Mouse (Mus musculus): ENCODE data around the gene Zfp101. TPM values are rescaled to one million over a fixed set of nuclear protein-coding genes. Genes with fewer than 3 reads are reported as not detected.
A peak's percentile ranks its signal among the peaks of the same experiment; 100 is the strongest.

Zfp101 gene
- polyA plus RNA-seq (2012; rRNA removed) = 8.5 and 9.5 TPM in 2 replicates

DNA sequence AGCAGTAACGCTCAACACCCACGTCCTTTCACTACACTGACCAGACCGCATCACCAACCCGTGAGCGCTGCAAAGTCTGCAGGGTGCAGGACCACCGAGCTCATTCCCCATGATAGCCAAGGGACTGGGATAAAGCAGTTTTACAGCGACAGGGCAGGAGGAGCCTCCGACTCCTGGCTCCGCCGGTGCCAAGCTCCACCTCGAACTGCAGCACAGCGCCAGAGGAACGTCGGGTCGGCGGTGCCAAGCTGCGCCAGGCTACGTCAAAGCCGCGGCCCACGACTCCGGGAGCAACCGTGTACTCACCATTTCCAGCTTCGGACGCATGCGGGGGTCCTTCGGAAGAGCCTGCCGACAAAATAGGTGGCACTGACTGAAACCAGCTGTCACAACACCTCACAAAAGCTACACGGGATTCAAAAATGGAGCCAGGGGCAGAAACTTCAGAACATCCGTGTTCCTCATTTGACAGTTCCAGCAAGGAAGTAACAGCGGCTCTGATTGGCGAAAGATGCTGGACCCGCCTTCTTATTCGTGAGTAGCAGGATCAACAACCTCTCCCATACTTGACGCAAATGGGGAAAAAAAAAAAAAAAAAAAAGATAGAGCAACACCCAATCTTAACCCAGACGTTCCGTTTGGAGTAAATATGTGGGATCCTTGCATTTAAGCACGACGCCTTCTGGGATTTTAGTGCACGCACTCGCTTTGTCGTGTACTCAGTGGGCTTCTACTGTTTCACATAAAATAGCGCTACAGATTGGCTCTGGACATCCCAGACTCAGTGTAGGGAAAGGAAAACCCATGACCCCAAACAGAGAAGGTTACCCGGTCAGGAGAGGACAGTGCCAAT, at the start of gene Zfp101:
Gene Zfp101 (minus strand): TSS at position 460 of the 853 bp plus-strand sequence.
- peak; percentile 50 for DNase-seq (ENCODE audit: low spot score)

DNA sequence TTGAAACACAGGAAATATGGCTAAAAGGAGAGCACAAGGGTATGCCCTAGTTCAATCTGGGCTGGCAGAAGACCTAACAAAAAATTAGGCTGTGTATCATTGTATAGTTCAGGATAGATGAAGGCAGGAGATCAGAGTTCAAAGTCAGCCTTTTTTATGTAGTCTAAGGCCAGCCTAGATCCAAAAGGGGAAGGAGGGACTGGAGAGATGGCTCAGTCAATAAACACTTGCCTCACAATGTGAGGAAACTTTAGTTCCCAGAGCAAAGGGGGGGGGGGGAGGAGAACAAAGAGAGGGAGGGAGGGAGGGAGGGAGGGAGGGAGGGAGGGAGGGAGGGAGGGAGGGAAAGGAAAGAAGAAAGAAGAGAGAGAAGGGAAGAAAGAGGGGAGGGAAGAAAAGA, 46.7 kb upstream of the Zfp101 start:
- no peak for DNase-seq (ENCODE audit: low spot score)

DNA sequence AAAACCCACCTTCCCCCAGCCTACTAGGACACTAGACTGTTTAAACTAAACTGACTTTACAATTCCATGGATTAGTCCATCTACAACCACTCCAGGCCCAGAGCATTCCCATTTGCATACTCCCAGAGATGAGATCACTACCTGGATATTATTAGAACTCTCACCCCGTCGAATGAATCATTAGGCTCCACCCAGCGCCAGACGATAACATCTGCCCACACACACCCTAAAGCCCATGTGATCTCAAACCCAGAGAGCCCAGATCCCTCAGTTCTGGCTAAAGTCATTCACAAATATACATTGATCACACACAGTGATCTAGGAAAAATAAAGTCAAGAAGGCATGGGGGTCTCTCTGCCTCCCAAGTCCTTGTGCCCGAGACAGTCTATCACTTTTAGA, 45.5 kb upstream of the Zfp101 start:
- no peak for DNase-seq (ENCODE audit: low spot score)

DNA sequence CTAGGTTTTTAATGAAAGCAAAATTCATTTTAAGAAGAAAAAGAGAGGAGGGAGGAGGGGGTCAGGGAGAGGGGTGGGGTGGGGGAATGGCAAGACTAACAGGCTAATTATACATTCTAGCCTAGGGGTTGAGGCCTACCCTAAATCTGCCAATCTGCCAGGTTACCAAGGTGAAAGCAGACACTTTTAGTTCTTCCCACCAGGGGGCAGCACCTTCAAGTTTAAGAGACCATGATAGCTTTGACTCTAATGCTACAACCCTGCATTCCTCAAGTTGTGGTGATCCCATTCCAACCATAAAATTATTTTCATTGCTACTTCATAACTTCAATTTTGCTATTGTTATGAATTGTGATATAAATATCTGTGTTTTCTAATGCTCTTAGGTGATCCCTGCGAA, 44.7 kb upstream of the Zfp101 start:
- peak; percentile 31 for DNase-seq (ENCODE audit: low spot score)

DNA sequence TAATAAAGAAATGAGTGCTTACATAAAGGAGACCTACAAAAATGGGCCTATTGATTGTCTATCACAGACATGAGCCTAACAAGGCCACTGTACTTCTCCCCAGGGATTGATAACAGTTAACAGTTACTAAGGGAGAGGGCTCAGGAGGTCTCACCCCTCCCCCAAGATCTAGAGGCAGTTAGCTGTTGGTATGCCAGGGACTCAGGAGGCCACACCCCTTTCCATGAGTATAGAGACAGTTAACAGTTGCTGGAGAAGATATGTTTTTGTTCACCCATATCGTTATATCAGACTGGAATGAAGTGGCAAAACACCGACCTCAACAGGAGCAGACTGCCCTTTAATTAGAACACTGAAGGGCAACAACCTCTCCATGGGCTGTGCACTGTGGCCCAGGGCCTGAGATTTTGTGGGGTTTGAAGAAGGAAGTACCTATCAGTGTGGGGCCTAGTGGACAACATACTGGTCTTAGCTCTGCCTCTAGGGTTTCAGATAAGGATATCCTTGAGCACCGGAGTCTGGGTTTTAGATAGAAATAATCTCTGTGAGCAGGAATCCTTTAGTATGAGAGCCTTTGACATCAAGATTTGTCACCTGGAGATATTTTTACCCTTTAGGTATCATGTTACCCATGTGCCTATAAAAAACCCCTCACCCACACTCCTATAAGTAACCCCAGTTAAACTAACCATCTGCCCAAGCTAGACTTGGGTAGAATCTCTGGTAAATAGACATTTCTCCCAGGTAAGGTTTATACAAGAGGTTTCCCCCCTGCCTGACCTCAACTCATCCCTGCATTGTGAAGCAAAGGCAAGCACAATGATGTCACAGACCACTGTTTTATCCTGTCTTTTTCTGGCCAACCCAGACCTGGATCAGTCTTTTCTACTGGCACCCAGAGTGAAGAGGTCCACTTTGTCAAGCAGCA, 37.8 kb upstream of the Zfp101 start, which contains the start of gene Actl9:
Gene Actl9 (plus strand): TSS at position 878 of the 928 bp plus-strand sequence.
- DNase-seq (ENCODE audit: low spot score) = no peak

DNA sequence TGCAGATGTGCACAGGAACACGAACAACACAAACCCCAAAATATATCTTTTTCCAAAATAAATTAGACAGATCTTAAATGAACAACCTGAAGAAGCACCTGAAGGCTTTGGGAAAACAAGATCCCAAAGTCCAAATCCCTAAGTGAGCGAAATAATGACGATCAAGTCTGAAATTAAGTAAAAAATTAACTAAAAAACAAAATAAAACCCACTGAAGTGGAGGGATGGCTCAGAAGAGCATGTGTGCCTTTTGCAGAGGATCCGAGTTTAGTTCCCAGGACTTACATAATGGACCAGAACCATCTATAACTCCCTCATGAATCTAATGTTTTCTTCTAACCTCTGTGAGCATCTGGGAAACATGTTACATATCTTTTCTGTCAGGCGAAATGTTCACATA, 2.2 kb downstream of the Zfp101 start:
- no peak for DNase-seq (ENCODE audit: low spot score)

DNA sequence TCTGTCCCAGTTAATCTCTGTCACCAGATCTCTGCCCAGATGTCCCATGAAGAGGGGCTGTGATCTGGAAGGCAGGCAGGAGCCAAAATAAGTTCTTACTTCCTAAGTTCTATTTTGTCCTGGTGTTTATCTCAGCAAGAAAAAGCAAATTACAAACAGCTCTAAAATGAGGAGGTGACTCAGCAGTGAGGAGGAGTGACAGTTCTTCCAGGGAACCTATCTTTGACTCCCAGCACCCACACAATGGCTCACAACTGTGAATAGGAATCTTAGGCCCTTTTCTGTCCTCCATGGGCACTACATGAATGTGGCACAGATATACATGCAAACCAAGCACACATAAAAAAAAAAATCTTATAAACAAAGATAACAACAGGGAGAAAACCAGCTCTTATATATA, 8.7 kb downstream of the Zfp101 start:
- DNase-seq (ENCODE audit: low spot score) = no peak

DNA sequence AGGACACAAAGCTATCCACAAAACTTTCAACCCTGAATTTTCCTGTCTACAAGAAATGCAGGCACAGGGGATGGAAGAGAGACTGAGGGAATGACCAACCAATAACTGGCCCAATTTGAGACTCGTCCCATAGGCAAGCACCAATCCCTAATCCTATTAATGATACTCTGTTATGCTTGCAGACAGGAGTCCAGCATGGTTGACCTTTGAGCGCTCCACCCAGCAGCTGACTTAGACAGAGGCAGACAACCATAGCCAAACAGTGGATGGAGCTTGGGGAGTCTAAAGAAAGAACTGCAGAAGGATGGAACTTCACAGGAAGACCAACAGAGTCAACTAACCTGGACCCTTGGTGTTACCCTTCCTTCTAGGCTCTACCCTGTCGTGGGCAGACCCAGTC, 21.6 kb downstream of the Zfp101 start:
- no peak for DNase-seq (ENCODE audit: low spot score)

DNA sequence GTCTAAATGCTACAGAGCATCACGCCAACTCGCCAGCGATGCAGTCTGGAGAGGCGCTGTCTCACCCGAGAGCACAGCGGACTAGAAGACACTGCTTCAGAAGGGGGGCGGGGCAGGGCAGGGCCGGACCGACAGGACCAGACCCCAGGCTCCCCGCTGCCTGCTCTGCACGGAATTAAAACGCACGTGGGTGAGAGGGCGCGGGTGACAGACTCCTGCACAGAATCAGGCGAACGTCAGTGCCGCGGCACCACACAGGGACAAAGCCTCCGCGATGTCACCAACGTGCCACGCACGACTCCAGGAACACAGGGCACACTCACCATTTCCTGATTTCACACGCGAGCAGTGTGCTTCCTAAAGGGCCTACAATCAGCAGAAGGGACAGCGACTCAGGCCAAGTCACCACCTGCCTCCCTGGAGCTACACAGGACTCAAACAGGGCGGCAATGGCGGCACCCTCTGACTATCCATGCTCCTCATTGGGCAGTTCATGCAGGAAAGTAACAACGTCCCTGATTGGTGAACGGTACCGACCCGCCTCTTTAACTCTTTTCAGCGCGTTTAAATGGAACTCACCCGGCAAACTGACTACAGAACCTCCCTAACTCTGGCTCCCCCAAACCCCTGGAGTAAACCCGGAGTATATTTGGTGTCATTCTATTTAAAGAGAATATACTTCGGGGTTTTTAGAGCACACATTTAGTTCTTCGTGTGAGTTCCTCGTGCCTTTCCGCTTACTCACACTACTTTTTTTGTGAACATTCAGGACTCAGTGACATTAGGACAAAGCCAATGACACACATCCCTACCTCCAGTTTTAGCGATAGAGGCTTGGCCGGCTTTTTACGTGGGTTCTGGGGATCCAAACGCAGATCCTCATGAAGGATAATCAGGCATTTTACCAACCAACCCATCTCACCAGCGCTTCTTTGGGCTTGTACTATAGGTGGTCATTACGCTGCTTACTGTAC, 35.7 kb downstream of the Zfp101 start, which contains the start of gene Zfp81:
Gene Zfp81 (minus strand): TSS at position 468 of the 974 bp plus-strand sequence.
- peak; percentile 57 for DNase-seq (ENCODE audit: low spot score)

DNA sequence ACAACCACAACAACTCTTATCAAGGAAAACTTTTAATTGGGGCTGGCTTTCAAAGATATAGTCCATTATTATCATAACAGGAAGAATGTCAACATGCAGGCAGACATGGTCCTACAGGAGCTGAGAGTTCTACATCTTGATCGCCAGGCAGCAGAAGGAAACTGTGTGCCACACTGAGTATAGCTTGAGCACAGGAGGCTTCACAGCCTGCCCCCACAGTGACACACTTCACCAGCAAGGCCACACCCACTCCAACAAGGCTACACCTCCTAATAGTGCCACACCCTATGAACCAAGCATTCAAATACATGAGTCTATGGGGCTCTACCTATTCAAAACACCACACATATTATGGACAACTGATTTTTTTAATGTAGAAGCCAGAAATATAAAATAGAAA, 41.5 kb downstream of the Zfp101 start:
- DNase-seq (ENCODE audit: low spot score) = no peak

Other genes starting within 250 kb of the Zfp101 start
- not detected in 2 replicates for gene Olfr55, start 226.2 kb downstream of the Zfp101 start, polyA plus RNA-seq (2012; rRNA removed)
- not detected in 2 replicates for gene Olfr239, start 203.3 kb downstream of the Zfp101 start, polyA plus RNA-seq (2012; rRNA removed)
- 0.09 and 0.22 TPM in 2 replicates for gene Olfr1564, start 173.0 kb downstream of the Zfp101 start, polyA plus RNA-seq (2012; rRNA removed)
- 6.7 and 7.1 TPM in 2 replicates for gene Zfp955a, start 139.5 kb downstream of the Zfp101 start, polyA plus RNA-seq (2012; rRNA removed)
- not detected in 2 replicates for gene Olfr63, start 130.0 kb downstream of the Zfp101 start, polyA plus RNA-seq (2012; rRNA removed)
- 5.5 and 6.4 TPM in 2 replicates for gene Zfp955b, start 105.1 kb downstream of the Zfp101 start, polyA plus RNA-seq (2012; rRNA removed)
- 5.2 and 5.4 TPM in 2 replicates for gene Zfp81, start 35.8 kb downstream of the Zfp101 start, polyA plus RNA-seq (2012; rRNA removed)
- gene Actl9, start 38.3 kb upstream of the Zfp101 start, polyA plus RNA-seq (2012; rRNA removed) = 0.25 TPM in 2 replicates
- gene Adamts10, start 129.6 kb upstream of the Zfp101 start, polyA plus RNA-seq (2012; rRNA removed) = 78.8 and 99.6 TPM in 2 replicates
- gene Myo1f, start 161.1 kb upstream of the Zfp101 start, polyA plus RNA-seq (2012; rRNA removed) = 6.4 and 6.5 TPM in 2 replicates
- 53.8 and 58.6 TPM in 2 replicates for gene Zfp414, start 234.4 kb upstream of the Zfp101 start, polyA plus RNA-seq (2012; rRNA removed)
- 1.4 and 1.8 TPM in 2 replicates for gene Pram1, start 243.4 kb upstream of the Zfp101 start, polyA plus RNA-seq (2012; rRNA removed)